Mouse (Mus musculus): Measurements from ENCODE around the gene Zc3hc1.

DNA sequence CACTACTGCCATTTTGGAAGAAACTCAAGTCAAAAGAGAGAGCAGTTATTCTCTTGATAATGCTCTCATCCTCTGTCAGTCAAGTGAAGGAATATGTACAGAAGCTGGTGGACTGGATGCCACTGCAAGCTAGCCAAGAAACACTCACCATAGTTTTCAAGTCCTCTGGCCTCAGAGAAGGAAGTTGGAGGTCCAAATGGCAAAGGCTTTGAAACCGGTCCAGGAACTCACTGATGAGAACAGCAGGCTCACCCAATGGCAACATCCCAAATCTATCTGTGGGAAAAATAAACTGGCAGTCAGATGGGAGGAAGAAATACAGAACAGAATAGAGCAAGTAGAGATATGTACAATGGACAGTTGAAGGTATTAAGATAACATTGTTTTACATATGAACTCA, 15.0 kb downstream of the Zc3hc1 start:
- TF ChIP-seq POLR2A (IDR thresholded peaks at IDR 0.05; ENCODE audit: insufficient read depth, low read depth, low read length) (no peak), CTCF (IDR thresholded peaks at IDR 0.05; ENCODE audit: insufficient read depth, low read depth, low read length) (no peak)

Data from olfactory bulb, adult 2 months (tissue).